ENCODE assay signal across 27 mouse cellular contexts in the genomic region with DNA sequence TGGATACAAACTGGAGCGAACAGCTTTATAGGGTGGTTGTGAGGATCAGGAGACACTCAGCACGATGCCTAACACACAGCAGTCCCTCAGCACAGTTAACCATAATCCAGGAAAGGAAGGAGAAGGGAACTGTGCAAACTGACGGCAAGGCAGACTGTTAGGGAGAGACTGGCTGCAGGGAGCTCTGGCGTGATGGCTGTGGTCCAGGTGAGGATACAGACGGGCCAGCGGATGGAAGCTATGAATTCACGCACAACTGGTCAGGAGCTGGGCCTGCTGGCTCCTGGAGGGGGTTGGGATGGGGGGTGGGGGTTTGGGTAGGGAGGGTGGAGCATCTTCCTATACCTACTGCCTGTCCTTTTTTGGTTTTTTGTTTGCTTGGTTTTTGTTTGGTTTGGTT.
"Had no signal": no experiment of that assay in that cellular context is flagged by ENCODE, and none has a peak within 500 bp of the region (broad histone marks: within the 10 kb centered on the region; RNA-seq: fewer than 3 reads in every experiment).

No protein-coding gene starts in this region.

- H3K36me3 ChIP-seq: hindbrain, embryonic 12.5 days; limb, embryonic 12.5 days; liver, embryonic 13.5 days had no signal

- H3K4me2 ChIP-seq: heart, embryonic 11.5 days; heart, embryonic 13.5 days; heart, embryonic 15.5 days; hindbrain, embryonic 12.5 days; hindbrain, embryonic 14.5 days; kidney, embryonic 15.5 days; limb, embryonic 12.5 days; liver, embryonic 11.5 days; liver, embryonic 13.5 days had no signal

- H3K4me1 ChIP-seq: heart, embryonic 13.5 days; heart, embryonic 15.5 days; kidney, embryonic 15.5 days had no signal

- H3K4me3 ChIP-seq: gastrocnemius, adult 2 months; heart, adult 2 months; heart, embryonic 13.5 days; heart, embryonic 15.5 days; hindbrain, embryonic 12.5 days; kidney, embryonic 15.5 days; limb, embryonic 12.5 days; liver, embryonic 13.5 days had no signal

- H3K27ac ChIP-seq: gastrocnemius, adult 2 months; heart, adult 2 months; heart, embryonic 13.5 days; heart, embryonic 15.5 days; hindbrain, embryonic 12.5 days; hindbrain, embryonic 14.5 days; kidney, embryonic 15.5 days; kidney, postnatal 0 days; limb, embryonic 12.5 days; liver, embryonic 13.5 days had no signal

- H3K27me3 ChIP-seq: heart, embryonic 13.5 days; heart, embryonic 15.5 days; hindbrain, embryonic 12.5 days; kidney, embryonic 15.5 days; limb, embryonic 12.5 days; liver, embryonic 13.5 days had no signal

- H3K9me3 ChIP-seq: heart, embryonic 13.5 days; heart, embryonic 15.5 days; hindbrain, embryonic 12.5 days; kidney, embryonic 15.5 days; limb, embryonic 12.5 days; liver, embryonic 13.5 days had no signal

- ATAC-seq: hindbrain, embryonic 16.5 days; intestine, embryonic 16.5 days had no signal

- DNase-seq: gastrocnemius, adult 2 months; gastrocnemius, postnatal 10 days; gastrocnemius, postnatal 36 days; heart, adult 11 months; heart, adult 2 months; heart, postnatal 14 days; heart, postnatal 36 days; kidney, adult 11 months; kidney, adult 2 months; kidney, adult 9 months; kidney, postnatal 14 days; kidney, postnatal 36 days; layer of hippocampus, adult 9-11 months; layer of hippocampus, postnatal 36 days; liver; liver, embryonic 13.5 days had no signal

- H3K9ac ChIP-seq: heart, embryonic 13.5 days; heart, embryonic 15.5 days; hindbrain, embryonic 12.5 days; hindbrain, embryonic 14.5 days; kidney, embryonic 15.5 days; limb, embryonic 12.5 days; liver, embryonic 13.5 days had no signal
